Mouse (Mus musculus) E14TG2a.4 (cell line): ENCODE measurements around the gene Pspn.
A peak's percentile ranks its signal among the peaks of the same experiment; 100 is the strongest.

ENCODE experiments used
- H3K27me3 ChIP-seq: 2 replicates; pipeline ENCODE4 v1.6.1; 2014; ENCODE audit warnings: low read length, control low read depth; ENCODE audit not compliant: insufficient read depth
- H3K36me3 ChIP-seq: 2 replicates; pipeline ENCODE4 v1.6.1; 2014; ENCODE audit warnings: low read length, control low read depth; ENCODE audit not compliant: insufficient read depth
- H3K4me1 ChIP-seq: replicated peaks from 2 replicates; pipeline ENCODE4 v1.6.1; 2014; ENCODE audit warnings: low read depth, low read length, control low read depth
- H3K4me3 ChIP-seq: replicated peaks from 2 replicates; pipeline ENCODE4 v1.5.1; 2014; ENCODE audit warnings: mild to moderate bottlenecking, low read length
- H3K9me3 ChIP-seq: 2 replicates; pipeline ENCODE4 v1.6.1; 2014; ENCODE audit warnings: low read length, control low read depth
- CTCF ChIP-seq: conservative IDR thresholded peaks from 2 replicates; pipeline ENCODE4 v1.5.1; 2014; ENCODE audit warnings: low read length
- NANOG ChIP-seq: IDR thresholded peaks from 2 replicates; pipeline ENCODE4 v1.6.1; 2014; ENCODE audit warnings: borderline replicate concordance, low read length, mixed read lengths
- POU5F1 ChIP-seq: IDR thresholded peaks from 2 replicates; pipeline ENCODE4 v1.6.1; 2014; ENCODE audit warnings: low read length, borderline replicate concordance

The Pspn gene

DNA sequence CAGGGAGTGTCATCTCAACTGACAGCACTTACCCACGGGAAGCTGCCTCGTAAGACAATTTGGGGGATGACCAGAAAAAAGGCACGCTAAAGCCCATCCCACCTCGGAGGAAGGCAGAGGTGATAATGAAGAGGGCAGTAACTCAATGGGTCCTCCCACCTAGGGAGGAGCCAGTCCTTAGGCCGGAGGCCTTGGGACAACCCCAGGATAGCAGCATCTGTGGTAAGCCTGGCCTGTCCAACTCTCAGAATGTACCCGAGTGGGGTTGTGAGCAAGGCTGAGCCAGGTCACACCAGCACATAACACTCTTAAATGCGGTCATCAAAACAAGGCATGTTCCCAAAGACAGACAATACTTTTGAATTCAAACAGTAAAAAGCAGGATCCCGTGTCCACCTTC lies 29.9 kb upstream of the Pspn start:
- Histone ChIP-seq H3K36me3 (peaks cover 52% of the 10 kb centered on the region), H3K9me3 (no peaks in the 10 kb centered on the region), H3K27me3 (0 out of 2 replicates have a peak, but pooled peaks cover 1% of the 10 kb centered on the region), H3K4me3 (peak overlapping the region; percentile 93), H3K4me1 (peaks cover 61% of the 10 kb centered on the region)
- TF ChIP-seq NANOG (no peak), POU5F1 (no peak), CTCF (no peak)

GRCm38 (mm10) chr17:57027471-57027870 lies 27.7 kb upstream of the Pspn start:
- Histone ChIP-seq H3K27me3 (no peaks in the 10 kb centered on the region), H3K4me1 (peaks cover 65% of the 10 kb centered on the region), H3K4me3 (no peak overlapping the region), H3K9me3 (no peaks in the 10 kb centered on the region), H3K36me3 (peaks cover 74% of the 10 kb centered on the region)
- TF ChIP-seq POU5F1 (no peak), CTCF (no peak), NANOG (no peak)

- no peaks in the 10 kb centered on the region for H3K27me3 ChIP-seq
- no peak overlapping the region for H3K4me3 ChIP-seq
- no peaks in the 10 kb centered on the region for H3K9me3 ChIP-seq
- peaks cover 36% of the 10 kb centered on the region for H3K4me1 ChIP-seq
- peaks cover 69% of the 10 kb centered on the region for H3K36me3 ChIP-seq
- TF ChIP-seq CTCF: no peak
- no peak for TF ChIP-seq POU5F1
- no peak for TF ChIP-seq NANOG
Measured at GRCm38 (mm10) chr17:57020960-57021359, 21.1 kb upstream of the Pspn start.

DNA sequence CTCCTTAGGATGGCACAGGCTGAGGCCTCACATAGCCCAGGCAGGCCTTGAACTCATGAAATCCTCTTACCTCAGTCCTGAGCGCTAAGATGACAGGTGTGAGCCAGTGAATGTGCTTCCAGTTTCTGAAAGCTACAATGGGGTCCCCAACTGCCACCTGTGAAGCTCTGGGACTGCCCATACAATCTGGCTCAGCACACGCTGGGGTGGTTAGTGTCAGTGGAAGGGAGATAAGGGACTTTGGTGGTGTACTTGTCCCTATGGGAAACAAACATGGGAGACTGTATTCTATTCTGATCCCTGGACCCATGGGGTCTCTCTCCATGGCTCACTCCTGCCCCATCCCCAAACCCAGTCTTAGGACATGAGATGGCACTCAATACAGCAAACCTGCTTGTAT lies 19.9 kb upstream of the Pspn start:
- Histone ChIP-seq H3K9me3 (no peaks in the 10 kb centered on the region), H3K4me1 (peaks cover 32% of the 10 kb centered on the region), H3K36me3 (peaks cover 56% of the 10 kb centered on the region), H3K4me3 (no peak overlapping the region), H3K27me3 (no peaks in the 10 kb centered on the region)
- TF ChIP-seq NANOG (no peak), CTCF (no peak), POU5F1 (no peak)

DNA sequence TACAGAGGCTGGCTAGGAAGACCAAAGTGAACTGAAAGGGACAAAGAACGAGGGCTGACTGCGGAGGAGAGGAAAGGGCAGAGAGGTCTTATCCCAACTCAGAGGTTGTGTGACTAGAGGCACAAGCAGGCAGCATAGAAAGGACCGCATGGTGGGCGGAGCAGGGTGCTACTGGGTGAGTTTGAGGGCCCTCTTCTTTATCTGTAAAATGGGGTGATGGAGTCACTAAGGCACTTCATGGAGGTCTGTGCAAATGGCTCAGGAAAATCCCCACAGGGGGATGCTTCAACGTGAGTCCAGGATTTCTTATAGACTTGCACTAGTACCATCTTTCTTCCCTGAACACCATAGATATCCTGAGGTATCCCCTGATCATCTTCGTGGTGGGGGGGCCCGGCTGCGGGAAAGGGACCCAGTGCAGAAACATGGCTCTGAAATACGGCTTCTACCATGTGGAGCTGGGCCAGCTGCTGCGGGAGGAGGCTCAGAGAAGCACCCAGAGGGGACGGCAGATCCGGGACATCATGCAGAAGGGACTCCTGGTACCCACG lies 12.5 kb upstream of the Pspn start:
- no peak for TF ChIP-seq CTCF
- no peak for TF ChIP-seq POU5F1
- no peak for TF ChIP-seq NANOG

GRCm38 (mm10) chr17:57011236-57012141 lies 11.7 kb upstream of the Pspn start, which contains the start of the genes Gtf2f1 and Gm17949:
TSS of gene Gtf2f1 (minus strand) at chr17:57011288.
TSS of gene Gm17949 (plus strand) at chr17:57011469.
- TF ChIP-seq POU5F1: no peak
- no peak for TF ChIP-seq CTCF
- no peak for TF ChIP-seq NANOG
- no peaks in the 10 kb centered on the region for H3K27me3 ChIP-seq
- peak within 1 kb of the TSS; percentile 95 for H3K4me3 ChIP-seq
- peaks cover 33% of the 10 kb centered on the region for H3K36me3 ChIP-seq
- H3K9me3 ChIP-seq: no peaks in the 10 kb centered on the region
- peaks cover 50% of the 10 kb centered on the region for H3K4me1 ChIP-seq

More for the DNA sequence above, 12.5 kb upstream of the Pspn start:
- Histone ChIP-seq H3K4me1 (peaks cover 42% of the 10 kb centered on the region), H3K27me3 (no peaks in the 10 kb centered on the region), H3K36me3 (peaks cover 25% of the 10 kb centered on the region), H3K4me3 (peak overlapping the region; percentile 95), H3K9me3 (no peaks in the 10 kb centered on the region)

DNA sequence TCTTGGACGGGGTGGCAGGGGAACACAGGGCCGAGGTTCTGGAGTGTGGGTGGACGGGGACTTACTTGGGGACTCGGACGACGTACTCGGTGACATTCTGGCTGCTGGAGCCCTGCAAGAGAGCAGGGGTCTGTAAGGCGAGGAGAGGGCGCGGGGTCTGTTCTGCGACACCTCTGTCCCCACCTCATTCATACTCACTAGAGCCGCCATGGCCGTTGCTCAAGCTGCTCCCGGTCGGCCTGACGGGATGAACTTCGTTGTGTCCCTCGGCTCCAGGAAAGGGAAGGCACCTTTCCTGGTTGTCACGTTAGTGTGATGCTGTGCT lies 11.1 kb upstream of the Pspn start:
- no peaks in the 10 kb centered on the region for H3K9me3 ChIP-seq
- no peaks in the 10 kb centered on the region for H3K27me3 ChIP-seq
- H3K4me1 ChIP-seq: peaks cover 51% of the 10 kb centered on the region
- TF ChIP-seq POU5F1: no peak
- TF ChIP-seq NANOG: no peak
- no peak for TF ChIP-seq CTCF
- H3K36me3 ChIP-seq: peaks cover 39% of the 10 kb centered on the region
- peak overlapping the region; percentile 95 for H3K4me3 ChIP-seq

GRCm38 (mm10) chr17:57007137-57007905 lies 7.5 kb upstream of the Pspn start:
- Histone ChIP-seq H3K4me1 (peaks cover 71% of the 10 kb centered on the region), H3K27me3 (no peaks in the 10 kb centered on the region), H3K36me3 (peaks cover 74% of the 10 kb centered on the region), H3K9me3 (no peaks in the 10 kb centered on the region), H3K4me3 (peak overlapping the region; percentile 39)
- peak; percentile 30 for TF ChIP-seq CTCF
- TF ChIP-seq POU5F1: no peak
